Mouse (Mus musculus): ENCODE data around the gene Slc35f6. TPM values are rescaled to one million over a fixed set of nuclear protein-coding genes. Genes with fewer than 3 reads are reported as not detected.

Gene Slc35f6
- polyA plus RNA-seq, 1 experiment from 2014 or later: 27.6 TPM

DNA sequence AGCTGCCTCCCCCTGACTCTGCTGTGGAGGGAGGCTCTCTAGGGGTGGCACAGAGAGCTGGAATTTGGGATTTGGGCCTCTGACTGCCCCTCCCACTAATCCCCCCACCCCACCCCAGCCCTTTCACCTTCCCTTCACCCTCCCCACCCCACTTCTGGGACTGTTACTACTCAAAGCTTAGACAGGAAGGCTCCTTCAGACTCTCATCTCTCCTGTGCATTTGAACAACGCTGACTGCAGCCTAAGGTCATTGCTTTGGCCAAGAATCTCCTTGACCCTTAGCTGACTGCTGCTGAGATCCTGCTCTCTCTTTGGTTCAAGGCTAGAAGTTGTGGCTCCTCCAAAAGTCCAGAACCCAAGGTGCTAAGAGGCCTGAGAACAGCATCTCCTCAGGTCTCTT lies 36.6 kb upstream of the Slc35f6 start:
- no peak overlapping the region for H3K9ac ChIP-seq (ENCODE audit: low read depth, low read length)
- 59% methylated on average over 1 of the region's 1 CpGs for WGBS
- ATAC-seq (ENCODE audit: low FRiP score, low TSS enrichment): no peak
- H3K4me1 ChIP-seq (ENCODE audit: control insufficient read depth, insufficient read depth, low read length): peaks cover 9% of the 10 kb centered on the region; the same call in 1 of the 2 replicates
- no peak overlapping the region for H3K4me3 ChIP-seq (ENCODE audit: low read length)
- no peak overlapping the region for H3K27ac ChIP-seq (ENCODE audit: low read depth, low read length)
- H3K27me3 ChIP-seq (ENCODE audit: control insufficient read depth, insufficient read depth, low read length): no peaks in the 10 kb centered on the region
- no peaks in the 10 kb centered on the region for H3K36me3 ChIP-seq (ENCODE audit: control insufficient read depth, insufficient read depth, low read length)
- no peak overlapping the region for H3K4me2 ChIP-seq (replicated peaks; ENCODE audit: low read depth, low read length)
- no peaks in the 10 kb centered on the region for H3K9me3 ChIP-seq (ENCODE audit: control insufficient read depth, low read length)

DNA sequence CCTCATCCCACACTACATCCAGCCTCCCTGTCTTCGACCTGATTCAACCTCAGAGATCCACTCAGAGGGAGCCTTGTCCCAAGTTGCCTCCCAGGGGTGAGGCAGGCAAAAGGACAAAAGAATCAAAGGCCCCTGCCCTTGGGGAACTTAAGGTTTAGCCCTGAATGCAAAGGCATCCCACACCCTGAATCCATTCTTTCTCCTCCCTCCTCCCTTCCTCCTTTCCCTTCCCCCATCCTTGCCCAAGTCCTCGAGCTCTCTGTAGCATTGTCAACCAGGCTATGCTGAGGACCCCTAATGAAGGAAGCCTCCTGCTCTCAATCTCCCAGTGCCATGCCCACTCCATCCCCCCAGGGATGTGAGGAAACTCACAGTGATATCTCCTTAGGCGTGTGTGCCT lies 36.0 kb upstream of the Slc35f6 start:
- no peak for ATAC-seq (ENCODE audit: low FRiP score, low TSS enrichment)
- Histone ChIP-seq H3K4me2 (replicated peaks; ENCODE audit: low read depth, low read length) (no peak overlapping the region), H3K4me3 (ENCODE audit: low read length) (no peak overlapping the region), H3K9ac (ENCODE audit: low read depth, low read length) (no peak overlapping the region), H3K36me3 (ENCODE audit: control insufficient read depth, insufficient read depth, low read length) (no peaks in the 10 kb centered on the region), H3K27ac (ENCODE audit: low read depth, low read length) (no peak overlapping the region), H3K9me3 (ENCODE audit: control insufficient read depth, low read length) (no peaks in the 10 kb centered on the region), H3K27me3 (ENCODE audit: control insufficient read depth, insufficient read depth, low read length) (no peaks in the 10 kb centered on the region), H3K4me1 (ENCODE audit: control insufficient read depth, insufficient read depth, low read length) (peaks cover 9% of the 10 kb centered on the region; the same call in 1 of the 2 replicates)
- WGBS: 45% methylated on average over 3 of the region's 3 CpGs

DNA sequence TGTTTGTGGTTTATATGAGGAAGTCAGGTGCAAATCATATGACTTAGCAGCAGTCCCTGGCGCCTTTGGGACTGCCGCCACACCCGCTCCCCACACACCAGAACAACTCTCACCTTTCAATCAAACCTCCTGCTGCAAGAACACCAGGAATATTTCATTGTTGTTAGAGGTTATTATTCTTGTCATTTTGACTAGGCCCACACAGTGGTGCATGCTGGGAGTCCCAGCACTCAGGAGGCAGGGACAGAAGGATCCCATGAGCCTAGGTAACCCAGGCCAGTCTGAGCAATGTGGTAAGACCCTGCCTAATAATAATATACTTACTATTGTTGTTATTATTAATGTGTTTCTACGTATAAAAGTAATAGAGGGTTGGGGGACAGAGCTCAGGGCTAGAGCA lies 35.2 kb upstream of the Slc35f6 start:
- no peak for ATAC-seq (ENCODE audit: low FRiP score, low TSS enrichment)
- Histone ChIP-seq H3K27ac (ENCODE audit: low read depth, low read length) (no peak overlapping the region), H3K9ac (ENCODE audit: low read depth, low read length) (no peak overlapping the region), H3K4me3 (ENCODE audit: low read length) (no peak overlapping the region), H3K4me1 (ENCODE audit: control insufficient read depth, insufficient read depth, low read length) (peaks cover 9% of the 10 kb centered on the region; the same call in 1 of the 2 replicates), H3K4me2 (replicated peaks; ENCODE audit: low read depth, low read length) (no peak overlapping the region), H3K36me3 (ENCODE audit: control insufficient read depth, insufficient read depth, low read length) (no peaks in the 10 kb centered on the region), H3K9me3 (ENCODE audit: control insufficient read depth, low read length) (no peaks in the 10 kb centered on the region), H3K27me3 (ENCODE audit: control insufficient read depth, insufficient read depth, low read length) (no peaks in the 10 kb centered on the region)
- 88% methylated on average over 4 of the region's 4 CpGs for WGBS

DNA sequence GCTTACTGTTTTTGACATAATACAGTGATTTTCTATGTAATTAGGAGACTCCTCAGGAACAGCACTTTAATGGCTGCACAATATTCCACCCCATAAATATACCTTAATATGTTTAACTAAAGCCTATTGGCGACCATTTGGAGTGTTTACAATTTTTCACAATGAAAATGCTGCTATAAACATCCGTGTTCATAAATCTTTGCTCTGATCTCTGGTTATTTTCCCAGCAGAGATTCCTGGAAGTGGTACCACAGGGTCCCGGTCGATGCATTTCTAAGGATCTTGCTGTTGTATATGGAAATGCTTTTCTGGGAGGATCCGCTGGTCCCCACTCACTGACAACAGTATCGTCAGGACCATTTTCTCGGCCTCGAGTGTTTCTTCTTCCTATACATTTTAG lies 34.5 kb upstream of the Slc35f6 start:
- ATAC-seq (ENCODE audit: low FRiP score, low TSS enrichment): no peak
- Histone ChIP-seq H3K4me3 (ENCODE audit: low read length) (no peak overlapping the region), H3K4me1 (ENCODE audit: control insufficient read depth, insufficient read depth, low read length) (peaks cover 9% of the 10 kb centered on the region; the same call in 1 of the 2 replicates), H3K9me3 (ENCODE audit: control insufficient read depth, low read length) (no peaks in the 10 kb centered on the region), H3K27me3 (ENCODE audit: control insufficient read depth, insufficient read depth, low read length) (no peaks in the 10 kb centered on the region), H3K27ac (ENCODE audit: low read depth, low read length) (no peak overlapping the region), H3K9ac (ENCODE audit: low read depth, low read length) (no peak overlapping the region), H3K36me3 (ENCODE audit: control insufficient read depth, insufficient read depth, low read length) (no peaks in the 10 kb centered on the region), H3K4me2 (replicated peaks; ENCODE audit: low read depth, low read length) (no peak overlapping the region)
- WGBS: 83% methylated on average over 8 of the region's 8 CpGs

DNA sequence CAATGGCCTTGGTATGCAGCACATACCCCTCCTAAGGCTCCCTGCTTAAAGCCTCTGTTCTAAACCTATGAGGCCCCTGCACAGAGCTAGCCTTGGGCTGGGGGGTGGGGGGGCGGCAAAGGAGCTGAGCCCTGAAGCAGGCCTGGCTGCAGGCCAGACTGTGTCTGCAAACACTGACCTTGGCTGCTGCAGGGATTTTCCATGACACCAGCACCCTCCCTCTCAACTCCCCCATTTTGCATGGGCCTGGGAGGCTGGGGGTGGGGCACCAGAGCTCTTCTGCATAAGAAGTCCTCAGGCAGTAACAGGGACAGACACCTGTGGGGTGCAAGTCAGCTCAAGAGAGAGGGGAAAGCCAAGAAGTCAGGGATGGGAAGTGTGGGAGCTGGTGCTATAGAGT lies 33.5 kb upstream of the Slc35f6 start:
- Histone ChIP-seq H3K27me3 (ENCODE audit: control insufficient read depth, insufficient read depth, low read length) (no peaks in the 10 kb centered on the region; the same call in 1 of the 2 replicates), H3K9me3 (ENCODE audit: control insufficient read depth, low read length) (no peaks in the 10 kb centered on the region), H3K9ac (ENCODE audit: low read depth, low read length) (no peak overlapping the region), H3K27ac (ENCODE audit: low read depth, low read length) (no peak overlapping the region), H3K36me3 (ENCODE audit: control insufficient read depth, insufficient read depth, low read length) (no peaks in the 10 kb centered on the region), H3K4me3 (ENCODE audit: low read length) (no peak overlapping the region), H3K4me1 (ENCODE audit: control insufficient read depth, insufficient read depth, low read length) (peaks cover 9% of the 10 kb centered on the region; the same call in 1 of the 2 replicates), H3K4me2 (replicated peaks; ENCODE audit: low read depth, low read length) (no peak overlapping the region)
- WGBS: 33% methylated on average over 1 of the region's 1 CpGs
- ATAC-seq (ENCODE audit: low FRiP score, low TSS enrichment): 0 out of 2 replicates have a peak, but pooled peaks have one; percentile 48

DNA sequence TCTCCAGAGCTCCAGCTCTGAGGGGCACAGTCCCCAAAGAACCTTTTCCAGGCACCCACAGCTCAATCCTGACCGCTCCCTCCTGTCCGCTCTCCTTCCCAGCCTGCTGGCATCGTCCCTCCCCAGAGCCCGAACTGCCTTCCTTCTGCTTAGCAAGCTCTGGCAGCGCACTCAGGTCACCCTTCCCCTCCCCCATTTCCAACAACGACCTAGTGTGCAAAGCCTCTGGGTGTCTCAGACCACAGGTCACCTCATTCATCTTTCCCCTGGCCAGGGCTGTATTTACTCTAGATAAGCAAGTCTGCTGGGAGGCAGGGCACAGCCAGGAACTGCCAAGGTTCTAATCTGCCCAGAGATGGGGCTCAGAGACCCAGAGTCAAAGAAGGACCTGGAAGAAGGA lies 32.3 kb upstream of the Slc35f6 start:
- H3K4me1 ChIP-seq (ENCODE audit: control insufficient read depth, insufficient read depth, low read length): peaks cover 9% of the 10 kb centered on the region; the same call in 1 of the 2 replicates
- WGBS: 50% methylated on average over 6 of the region's 6 CpGs
- H3K36me3 ChIP-seq (ENCODE audit: control insufficient read depth, insufficient read depth, low read length): no peaks in the 10 kb centered on the region
- H3K4me3 ChIP-seq (ENCODE audit: low read length): no peak overlapping the region
- H3K9me3 ChIP-seq (ENCODE audit: control insufficient read depth, low read length): no peaks in the 10 kb centered on the region
- no peak for ATAC-seq (ENCODE audit: low FRiP score, low TSS enrichment)
- H3K27me3 ChIP-seq (ENCODE audit: control insufficient read depth, insufficient read depth, low read length): no peaks in the 10 kb centered on the region; the same call in 1 of the 2 replicates
- H3K9ac ChIP-seq (ENCODE audit: low read depth, low read length): no peak overlapping the region
- no peak overlapping the region for H3K27ac ChIP-seq (ENCODE audit: low read depth, low read length)
- no peak overlapping the region for H3K4me2 ChIP-seq (replicated peaks; ENCODE audit: low read depth, low read length)

DNA sequence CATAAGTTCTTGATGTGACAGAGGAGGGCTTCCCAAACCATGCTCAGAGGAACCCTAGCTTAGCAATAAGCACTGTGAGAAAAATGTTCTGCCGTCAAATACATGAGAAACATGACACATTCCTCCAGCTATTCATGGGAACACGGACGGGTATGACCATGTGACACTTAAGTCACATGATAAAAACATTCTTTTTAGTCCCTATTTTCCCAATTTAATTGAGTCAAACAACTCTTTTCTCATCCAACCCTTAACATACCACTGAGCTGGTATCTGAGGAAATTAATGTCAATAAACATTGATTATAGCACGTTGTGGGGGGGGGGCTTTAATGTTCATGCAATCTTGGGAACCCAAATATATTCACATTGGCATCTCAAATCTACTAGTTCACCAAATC lies 31.9 kb upstream of the Slc35f6 start:
- H3K9me3 ChIP-seq (ENCODE audit: control insufficient read depth, low read length): no peaks in the 10 kb centered on the region
- WGBS: 83% methylated on average over 4 of the region's 4 CpGs

DNA sequence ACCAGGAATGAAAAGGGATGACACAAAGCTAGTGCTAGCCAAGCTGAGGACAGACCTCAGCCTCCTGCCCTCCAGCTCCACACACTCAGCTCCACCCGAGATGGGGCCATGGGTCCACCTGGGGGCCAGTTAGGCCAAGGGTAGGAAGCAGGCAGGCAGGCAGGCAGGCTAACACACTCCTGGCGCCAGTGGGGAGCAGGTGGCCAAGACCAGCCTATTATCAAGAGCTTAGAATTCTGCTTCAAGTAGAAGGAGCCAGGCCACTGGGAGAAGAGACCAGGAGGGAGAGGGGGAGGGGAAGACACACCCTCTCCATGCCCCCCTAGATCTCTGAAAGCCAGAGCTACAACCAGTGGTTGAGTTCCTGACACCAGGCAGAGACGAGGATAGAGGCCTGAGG lies 31.1 kb upstream of the Slc35f6 start:
- Histone ChIP-seq H3K9ac (ENCODE audit: low read depth, low read length) (no peak overlapping the region), H3K36me3 (ENCODE audit: control insufficient read depth, insufficient read depth, low read length) (no peaks in the 10 kb centered on the region), H3K4me3 (ENCODE audit: low read length) (no peak overlapping the region), H3K4me1 (ENCODE audit: control insufficient read depth, insufficient read depth, low read length) (peaks cover 9% of the 10 kb centered on the region; the same call in 1 of the 2 replicates), H3K27ac (ENCODE audit: low read depth, low read length) (no peak overlapping the region), H3K27me3 (ENCODE audit: control insufficient read depth, insufficient read depth, low read length) (peaks cover 3% of the 10 kb centered on the region), H3K4me2 (replicated peaks; ENCODE audit: low read depth, low read length) (no peak overlapping the region), H3K9me3 (ENCODE audit: control insufficient read depth, low read length) (no peaks in the 10 kb centered on the region)
- no peak for ATAC-seq (ENCODE audit: low FRiP score, low TSS enrichment)
- 32% methylated on average over 3 of the region's 3 CpGs for WGBS

More for the DNA sequence above, 31.9 kb upstream of the Slc35f6 start:
- Histone ChIP-seq H3K4me3 (ENCODE audit: low read length) (no peak overlapping the region), H3K27ac (ENCODE audit: low read depth, low read length) (no peak overlapping the region), H3K4me2 (replicated peaks; ENCODE audit: low read depth, low read length) (no peak overlapping the region), H3K36me3 (ENCODE audit: control insufficient read depth, insufficient read depth, low read length) (no peaks in the 10 kb centered on the region), H3K27me3 (ENCODE audit: control insufficient read depth, insufficient read depth, low read length) (no peaks in the 10 kb centered on the region; the same call in 1 of the 2 replicates), H3K9ac (ENCODE audit: low read depth, low read length) (no peak overlapping the region), H3K4me1 (ENCODE audit: control insufficient read depth, insufficient read depth, low read length) (peaks cover 9% of the 10 kb centered on the region; the same call in 1 of the 2 replicates)
- ATAC-seq (ENCODE audit: low FRiP score, low TSS enrichment): no peak

DNA sequence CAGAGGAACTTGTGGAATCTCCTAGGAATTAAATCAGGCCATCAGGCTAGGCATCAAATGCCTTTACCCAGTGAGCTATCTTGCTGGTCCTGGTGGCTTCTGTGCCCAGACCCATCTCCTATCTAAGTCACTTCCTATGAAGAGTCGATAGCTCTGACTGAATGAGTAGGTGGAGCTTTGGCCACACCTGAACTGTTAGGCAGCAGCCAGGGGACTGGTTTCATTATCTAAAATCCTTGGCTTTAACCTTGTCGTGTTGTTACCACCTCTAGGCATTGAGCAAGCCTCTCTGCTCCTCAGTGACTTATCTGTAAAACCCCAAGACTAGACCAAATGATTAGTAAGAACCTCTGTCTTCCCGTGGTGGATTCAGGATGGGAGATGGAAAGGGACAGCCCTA lies 30.4 kb upstream of the Slc35f6 start:
- 36% methylated on average over 3 of the region's 3 CpGs for WGBS
- Histone ChIP-seq H3K4me2 (replicated peaks; ENCODE audit: low read depth, low read length) (no peak overlapping the region), H3K27ac (ENCODE audit: low read depth, low read length) (no peak overlapping the region), H3K4me3 (ENCODE audit: low read length) (no peak overlapping the region), H3K9ac (ENCODE audit: low read depth, low read length) (no peak overlapping the region), H3K27me3 (ENCODE audit: control insufficient read depth, insufficient read depth, low read length) (peaks cover 8% of the 10 kb centered on the region), H3K9me3 (ENCODE audit: control insufficient read depth, low read length) (no peaks in the 10 kb centered on the region), H3K36me3 (ENCODE audit: control insufficient read depth, insufficient read depth, low read length) (no peaks in the 10 kb centered on the region), H3K4me1 (ENCODE audit: control insufficient read depth, insufficient read depth, low read length) (peaks cover 12% of the 10 kb centered on the region; the same call in 1 of the 2 replicates)
- ATAC-seq (ENCODE audit: low FRiP score, low TSS enrichment): no peak

All from kidney, embryonic 14.5 days (tissue).